Mouse (Mus musculus): ENCODE data around the gene Tti1. TPM values are rescaled to one million over a fixed set of nuclear protein-coding genes. Genes with fewer than 3 reads are reported as not detected.
A peak's percentile ranks its signal among the peaks of the same experiment; 100 is the strongest.

The Tti1 gene
- total and polyA plus RNA-seq, 3 experiments = 17.3 to 25.3 (median 24.3) TPM

- H3K4me1 ChIP-seq (ENCODE audit: control insufficient read depth, insufficient read depth, low read length) = peaks cover 7% of the 10 kb centered on the region
- intact Hi-C loops (cut with DNase I) = loop anchor here (5.0 kb wide), 1 partner anchor 39 kb away; no protein-coding TSS in a partner anchor
- H3K27ac ChIP-seq = no peak overlapping the region
- no peak overlapping the region for H3K4me3 ChIP-seq
- no peaks in the 10 kb centered on the region for H3K79me2 ChIP-seq (replicated peaks; ENCODE audit: control insufficient read depth, insufficient read depth, low read length)
- no peak for DNase-seq
- no peak for TF ChIP-seq POLR2A (IDR thresholded peaks at IDR 0.05; ENCODE audit: insufficient read depth, low read depth, low read length)
- TF ChIP-seq EP300 (IDR thresholded peaks at IDR 0.05; ENCODE audit: insufficient read depth, low read depth, low read length) = no peak
- TF ChIP-seq CTCF (IDR thresholded peaks at IDR 0.05) = no peak
- peaks cover 20% of the 10 kb centered on the region for H3K36me3 ChIP-seq (ENCODE audit: control insufficient read depth, insufficient read depth, low read length)
- H3K27me3 ChIP-seq (ENCODE audit: control insufficient read depth, insufficient read depth, low read length) = no peaks in the 10 kb centered on the region
- no peak overlapping the region for H3K9ac ChIP-seq (ENCODE audit: low read depth, low read length)
These were observed 40.3 kb upstream of the Tti1 start for GRCm38 (mm10) chr2:158068444-158068971.

GRCm38 (mm10) chr2:158067260-158067824 lies 39.1 kb upstream of the Tti1 start:
- WGBS = 91% methylated on average over 5 of the region's 5 CpGs
- H3K79me2 ChIP-seq (replicated peaks; ENCODE audit: control insufficient read depth, insufficient read depth, low read length) = no peaks in the 10 kb centered on the region
- no peak overlapping the region; the same call in 1 of the 2 replicates for H3K27ac ChIP-seq
- H3K27me3 ChIP-seq (ENCODE audit: control insufficient read depth, insufficient read depth, low read length) = no peaks in the 10 kb centered on the region
- no peak overlapping the region for H3K9ac ChIP-seq (ENCODE audit: low read depth, low read length)
- H3K36me3 ChIP-seq (ENCODE audit: control insufficient read depth, insufficient read depth, low read length) = peaks cover 20% of the 10 kb centered on the region
- intact Hi-C loops (cut with DNase I) = loop anchor here (5.0 kb wide), 1 partner anchor 40 kb away; no protein-coding TSS in a partner anchor
- TF ChIP-seq POLR2A (IDR thresholded peaks at IDR 0.05; ENCODE audit: insufficient read depth, low read depth, low read length) = no peak
- no peak for TF ChIP-seq CTCF (IDR thresholded peaks at IDR 0.05)
- no peak for DNase-seq
- peaks cover 7% of the 10 kb centered on the region for H3K4me1 ChIP-seq (ENCODE audit: control insufficient read depth, insufficient read depth, low read length)
- no peak overlapping the region for H3K4me3 ChIP-seq

- DNase-seq = no peak
- H3K27ac ChIP-seq = peak overlapping the region; percentile 15; the same call in 1 of the 2 replicates
- H3K36me3 ChIP-seq (ENCODE audit: control insufficient read depth, insufficient read depth, low read length) = peaks cover 24% of the 10 kb centered on the region
- H3K79me2 ChIP-seq (replicated peaks; ENCODE audit: control insufficient read depth, insufficient read depth, low read length) = no peaks in the 10 kb centered on the region
- no peak overlapping the region for H3K4me3 ChIP-seq
- peaks cover 7% of the 10 kb centered on the region for H3K4me1 ChIP-seq (ENCODE audit: control insufficient read depth, insufficient read depth, low read length)
- H3K27me3 ChIP-seq (ENCODE audit: control insufficient read depth, insufficient read depth, low read length) = no peaks in the 10 kb centered on the region
- no peak for TF ChIP-seq EP300 (IDR thresholded peaks at IDR 0.05; ENCODE audit: insufficient read depth, low read depth, low read length)
- TF ChIP-seq POLR2A (IDR thresholded peaks at IDR 0.05; ENCODE audit: insufficient read depth, low read depth, low read length) = no peak
- no peak for TF ChIP-seq CTCF (IDR thresholded peaks at IDR 0.05)
- no peak overlapping the region for H3K9ac ChIP-seq (ENCODE audit: low read depth, low read length)
- intact Hi-C loops (cut with DNase I) = loop anchor here (5.0 kb wide), 1 partner anchor 41 kb away; no protein-coding TSS in a partner anchor
These were observed 38.2 kb upstream of the Tti1 start for GRCm38 (mm10) chr2:158066456-158066855.

DNA sequence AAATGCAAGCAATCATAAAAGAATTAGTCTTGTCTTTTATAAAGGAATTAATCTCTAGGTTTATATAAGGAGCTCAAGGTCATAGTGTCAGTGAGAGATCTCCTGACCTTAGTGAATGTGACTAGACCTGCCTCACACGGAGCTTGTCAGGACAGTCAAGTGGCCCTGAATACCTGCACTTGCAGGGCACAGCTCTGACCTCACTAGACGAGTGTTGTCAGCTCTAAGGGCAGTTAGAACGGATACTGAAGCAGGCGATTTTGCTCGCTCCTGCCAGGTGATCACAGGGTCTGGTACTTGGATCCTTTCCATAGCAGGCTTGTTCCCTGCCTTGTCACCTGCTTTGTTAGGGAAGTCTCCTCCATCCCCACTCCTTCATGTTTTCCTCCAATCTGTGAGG lies 36.8 kb upstream of the Tti1 start:
- H3K9ac ChIP-seq (ENCODE audit: low read depth, low read length) = no peak overlapping the region
- intact Hi-C loops (cut with DNase I) = loop anchor here (5.0 kb wide), 1 partner anchor 42 kb away; no protein-coding TSS in a partner anchor

GRCm38 (mm10) chr2:158064571-158065048 lies 36.4 kb upstream of the Tti1 start:
- intact Hi-C loops (cut with DNase I) = loop anchor here (1.0 to 5.0 kb wide), 3 partner anchors 43 to 140 kb away; partner anchors contain the start of gene Tgm2

More for the DNA sequence above, 36.8 kb upstream of the Tti1 start:
- Histone ChIP-seq H3K4me3 (no peak overlapping the region), H3K4me1 (ENCODE audit: control insufficient read depth, insufficient read depth, low read length) (peaks cover 7% of the 10 kb centered on the region), H3K36me3 (ENCODE audit: control insufficient read depth, insufficient read depth, low read length) (peaks cover 18% of the 10 kb centered on the region), H3K27ac (peak overlapping the region; percentile 55), H3K27me3 (ENCODE audit: control insufficient read depth, insufficient read depth, low read length) (no peaks in the 10 kb centered on the region), H3K79me2 (replicated peaks; ENCODE audit: control insufficient read depth, insufficient read depth, low read length) (no peaks in the 10 kb centered on the region)
- no peak for DNase-seq
- TF ChIP-seq POLR2A (IDR thresholded peaks at IDR 0.05; ENCODE audit: insufficient read depth, low read depth, low read length) = no peak
- WGBS = 46% methylated on average over 5 of the region's 5 CpGs

DNA sequence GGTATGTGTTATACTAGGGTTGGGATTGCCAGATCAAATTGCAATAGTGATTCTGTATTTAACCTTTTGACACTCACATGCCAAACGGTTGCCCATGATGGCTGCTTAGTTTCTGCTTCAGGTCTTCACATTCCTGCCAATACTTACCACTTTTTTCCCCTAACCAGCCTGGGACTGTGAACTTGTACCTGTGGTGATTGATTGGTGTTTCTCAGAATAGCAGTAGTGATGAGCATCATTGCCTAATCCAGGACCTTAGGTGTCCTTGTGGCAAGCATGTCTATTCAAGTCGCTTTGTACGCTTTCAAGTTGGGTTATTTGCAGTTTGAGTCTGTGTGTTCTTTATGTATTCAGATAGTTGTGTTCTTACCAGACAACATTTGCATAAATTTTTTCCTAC lies 34.8 kb upstream of the Tti1 start:
- WGBS = 92% methylated on average over 3 of the region's 3 CpGs
- TF ChIP-seq EP300 (IDR thresholded peaks at IDR 0.05; ENCODE audit: insufficient read depth, low read depth, low read length) (no peak), CTCF (IDR thresholded peaks at IDR 0.05) (no peak), POLR2A (IDR thresholded peaks at IDR 0.05; ENCODE audit: insufficient read depth, low read depth, low read length) (no peak)
- H3K9ac ChIP-seq (ENCODE audit: low read depth, low read length) = no peak overlapping the region
- no peaks in the 10 kb centered on the region for H3K79me2 ChIP-seq (replicated peaks; ENCODE audit: control insufficient read depth, insufficient read depth, low read length)
- H3K36me3 ChIP-seq (ENCODE audit: control insufficient read depth, insufficient read depth, low read length) = peaks cover 19% of the 10 kb centered on the region
- H3K27ac ChIP-seq = no peak overlapping the region
- H3K4me1 ChIP-seq (ENCODE audit: control insufficient read depth, insufficient read depth, low read length) = peaks cover 7% of the 10 kb centered on the region
- no peak for DNase-seq
- H3K4me3 ChIP-seq = no peak overlapping the region
- H3K27me3 ChIP-seq (ENCODE audit: control insufficient read depth, insufficient read depth, low read length) = no peaks in the 10 kb centered on the region
- intact Hi-C loops (cut with DNase I) = loop anchor here (5.0 kb wide), 1 partner anchor 84 kb away; the partner anchor contains the start of gene Tgm2

More at GRCm38 (mm10) chr2:158064571-158065048, 36.4 kb upstream of the Tti1 start:
- H3K4me3 ChIP-seq = no peak overlapping the region
- peak; percentile 37 to 43 for DNase-seq
- H3K27me3 ChIP-seq (ENCODE audit: control insufficient read depth, insufficient read depth, low read length) = no peaks in the 10 kb centered on the region
- peak overlapping the region; percentile 55 for H3K27ac ChIP-seq
- no peak overlapping the region for H3K9ac ChIP-seq (ENCODE audit: low read depth, low read length)
- 11% methylated on average over 3 of the region's 3 CpGs for WGBS
- peaks cover 7% of the 10 kb centered on the region for H3K4me1 ChIP-seq (ENCODE audit: control insufficient read depth, insufficient read depth, low read length)
- H3K79me2 ChIP-seq (replicated peaks; ENCODE audit: control insufficient read depth, insufficient read depth, low read length) = no peaks in the 10 kb centered on the region
- TF ChIP-seq CTCF (IDR thresholded peaks at IDR 0.05) = peak; percentile 78
- TF ChIP-seq POLR2A (IDR thresholded peaks at IDR 0.05; ENCODE audit: insufficient read depth, low read depth, low read length) = no peak
- peaks cover 18% of the 10 kb centered on the region for H3K36me3 ChIP-seq (ENCODE audit: control insufficient read depth, insufficient read depth, low read length)

Measured in heart, adult 2 months (tissue).